Mouse (Mus musculus) frontal cortex, adult (tissue): ENCODE data around the gene Tmem132a.
A peak's percentile ranks its signal among the peaks of the same experiment; 100 is the strongest.

ENCODE experiments used
- ATAC-seq: cut with Nextera tagmentation; 2 replicates; pipeline ENCODE4 v1.9.2; 2017; ENCODE audit warnings: mild to moderate bottlenecking, moderate library complexity, mixed read lengths; ENCODE audit not compliant: low TSS enrichment

The Tmem132a gene

GRCm38 (mm10) chr19:10869886-10870527, at the start of gene Tmem132a:
Tmem132a (minus strand) TSS chr19:10869940.
- ATAC-seq, result peak; percentile 3; the same call in 1 of the 2 replicates

- ATAC-seq, result no peak
These were observed 48.7 kb upstream of the Tmem132a start for GRCm38 (mm10) chr19:10918321-10918991.

GRCm38 (mm10) chr19:10916506-10916905, 46.8 kb upstream of the Tmem132a start:
- no peak for ATAC-seq

- ATAC-seq, result no peak
These were observed 45.1 kb upstream of the Tmem132a start for GRCm38 (mm10) chr19:10914870-10915269.

- ATAC-seq, result no peak
These were observed 44.6 kb upstream of the Tmem132a start for GRCm38 (mm10) chr19:10914291-10914690.

- no peak for ATAC-seq
These were observed 39.5 kb upstream of the Tmem132a start for GRCm38 (mm10) chr19:10909087-10909721.

- ATAC-seq, result peak; percentile 42; the same call in 1 of the 2 replicates
These were observed 38.2 kb upstream of the Tmem132a start for GRCm38 (mm10) chr19:10907891-10908290.

- no peak for ATAC-seq
These were observed 35.9 kb upstream of the Tmem132a start for GRCm38 (mm10) chr19:10905728-10906000.

- peak; percentile 83 for ATAC-seq
These were observed 35.4 kb upstream of the Tmem132a start for GRCm38 (mm10) chr19:10904927-10905727.

GRCm38 (mm10) chr19:10904512-10904911, 34.8 kb upstream of the Tmem132a start:
- no peak for ATAC-seq

GRCm38 (mm10) chr19:10901046-10901445, 31.3 kb upstream of the Tmem132a start:
- no peak for ATAC-seq

GRCm38 (mm10) chr19:10900315-10900714, 30.6 kb upstream of the Tmem132a start:
- ATAC-seq, result no peak

GRCm38 (mm10) chr19:10897491-10897890, 27.8 kb upstream of the Tmem132a start:
- ATAC-seq, result no peak

GRCm38 (mm10) chr19:10896849-10897248, 27.1 kb upstream of the Tmem132a start:
- ATAC-seq, result no peak

- no peak for ATAC-seq
These were observed 26.0 kb upstream of the Tmem132a start for GRCm38 (mm10) chr19:10895708-10896107.

GRCm38 (mm10) chr19:10895016-10895528, 25.3 kb upstream of the Tmem132a start, which contains the start of gene Prpf19:
Prpf19 (plus strand) TSS chr19:10895231.
- peak; percentile 95 for ATAC-seq

- ATAC-seq, result no peak
These were observed 22.5 kb upstream of the Tmem132a start for GRCm38 (mm10) chr19:10892201-10892600.

- ATAC-seq, result peak; percentile 87
These were observed 11.8 kb upstream of the Tmem132a start, which contains the start of gene Tmem109 for GRCm38 (mm10) chr19:10881426-10882154. Tmem109 (minus strand) TSS chr19:10882001.

GRCm38 (mm10) chr19:10880975-10881425, 11.3 kb upstream of the Tmem132a start:
- peak; percentile 5; the same call in 1 of the 2 replicates for ATAC-seq

- no peak for ATAC-seq
These were observed 10.6 kb upstream of the Tmem132a start for GRCm38 (mm10) chr19:10880085-10880974.
